Mouse (Mus musculus) forebrain, embryonic 14.5 days (tissue): ENCODE data around the gene Mcm7. TPM values are rescaled to one million over a fixed set of nuclear protein-coding genes. Genes with fewer than 3 reads are reported as not detected.

Source experiments
- ATAC-seq: fragments of 200-750 bp; cut with Nextera tagmentation; 2 replicates; pipeline ENCODE4 v1.8.0; 2017; ENCODE audit warnings: mild to moderate bottlenecking, moderate library complexity
- DNase-seq: peaks from one replicate; pipeline ENCODE4 v3.0.0-alpha.2; 2015; ENCODE audit warnings: low spot score
- H3K27ac ChIP-seq: fragments of 300-500 bp; sonication (generic); 2 replicates; pipeline ENCODE4 v1.5.1; 2014; ENCODE audit warnings: low read depth, mild to moderate bottlenecking, control low read depth, low read length, moderate library complexity
- H3K27me3 ChIP-seq: fragments of 300-500 bp; sonication (generic); replicated peaks from 2 replicates; pipeline ENCODE4 v1.6.1; 2014; ENCODE audit warnings: low read length, control low read depth, mixed read lengths; ENCODE audit not compliant: control insufficient read depth, insufficient read depth
- H3K36me3 ChIP-seq: fragments of 300-500 bp; sonication (generic); 2 replicates; pipeline ENCODE4 v1.6.1; 2014; ENCODE audit warnings: low read length, control low read depth; ENCODE audit not compliant: control insufficient read depth, insufficient read depth
- H3K4me1 ChIP-seq: fragments of 300-500 bp; sonication (generic); 2 replicates; pipeline ENCODE4 v1.6.1; 2014; ENCODE audit warnings: antibody characterized with exemption, low read length, control low read depth; ENCODE audit not compliant: control insufficient read depth, insufficient read depth
- H3K4me2 ChIP-seq: fragments of 300-500 bp; sonication (generic); 2 replicates; pipeline ENCODE4 v1.6.1; 2014; ENCODE audit warnings: mild to moderate bottlenecking, control low read depth, low read length
- H3K4me3 ChIP-seq: fragments of 300-500 bp; sonication (generic); 2 replicates; pipeline ENCODE4 v1.5.1; 2014; ENCODE audit warnings: low read depth, low read length, control low read depth
- H3K9ac ChIP-seq: fragments of 300-500 bp; sonication (generic); 2 replicates; pipeline ENCODE4 v1.6.1; 2014; ENCODE audit warnings: mild to moderate bottlenecking, low read length, control low read depth, moderate library complexity
- H3K9me3 ChIP-seq: fragments of 300-500 bp; sonication (generic); replicated peaks from 2 replicates; pipeline ENCODE4 v1.6.1; 2016; ENCODE audit warnings: low read length, control low read depth, mixed read lengths; ENCODE audit not compliant: control insufficient read depth
- WGBS: fragments of 180-500 bp; shearing (Covaris S2); extraction: QIAGEN DNeasy Blood & Tissue Kit; methylation state at CpG from one replicate; pipeline ENCODE4 v1.1.7; 2014; 5-methylcytosine and 5-hydroxymethylcytosine counted together
- microRNA counts: library from miRNA; unstranded; fragments of <30 nt; microRNA quantifications from one replicate; lab custom pipeline; 2016
- microRNA-seq: library from miRNA; unstranded; fragments of <30 nt; microRNA quantifications from one replicate; pipeline ENCODE4, GENCODE M21; 2016
- polyA plus RNA-seq: library from polyadenylated mRNA; unstranded; fragments of >200 nt; fragmentation: Nextera tagmentation; extraction: Ambion mirVana; gene quantifications from 2 replicates; pipeline ENCODE4 v1.2.1, GENCODE M21; 2014

Mcm7 gene
- polyA plus RNA-seq, 1 experiment from 2014 or later: 181 TPM

DNA sequence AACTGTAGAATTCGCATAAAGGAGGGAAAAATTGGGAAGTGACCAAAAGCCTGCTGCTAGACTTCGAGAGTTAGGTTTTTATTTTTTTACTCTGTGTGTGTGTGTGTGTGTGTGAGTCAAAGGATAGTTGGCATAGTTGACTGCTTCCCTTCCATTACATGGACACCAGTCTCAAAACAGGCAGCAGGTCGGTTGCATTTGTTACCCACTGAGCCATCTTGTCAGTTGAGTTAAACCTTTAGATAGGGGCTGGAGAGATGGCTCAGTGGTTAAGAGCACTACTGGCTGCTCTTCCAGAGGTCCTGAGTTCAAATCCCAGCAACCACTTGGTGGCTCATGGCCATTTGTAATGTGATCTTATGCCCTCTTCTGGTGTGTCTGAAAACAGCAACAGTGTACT lies 54.2 kb downstream of the Mcm7 start:
- H3K27ac ChIP-seq: no peak overlapping the region
- ATAC-seq: no peak
- peak overlapping the region; percentile 61 for H3K4me3 ChIP-seq

GRCm38 (mm10) chr5:138117199-138118015 lies 54.8 kb downstream of the Mcm7 start:
- H3K9me3 ChIP-seq: no peaks in the 10 kb centered on the region
- ATAC-seq: no peak; the same call in 1 of the 2 replicates
- WGBS: 7% methylated on average over 16 of the region's 16 CpGs
- H3K4me2 ChIP-seq: peak overlapping the region; percentile 66
- peak overlapping the region; percentile 80 for H3K9ac ChIP-seq
- H3K4me3 ChIP-seq: peak overlapping the region; percentile 61
- peaks cover 17% of the 10 kb centered on the region for H3K36me3 ChIP-seq
- peak overlapping the region; percentile 91 for H3K27ac ChIP-seq
- no peaks in the 10 kb centered on the region for H3K27me3 ChIP-seq
- peak; percentile 11 for DNase-seq
- peaks cover 9% of the 10 kb centered on the region for H3K4me1 ChIP-seq

More for the DNA sequence above, 54.2 kb downstream of the Mcm7 start:
- no peak for DNase-seq
- no peaks in the 10 kb centered on the region for H3K9me3 ChIP-seq
- H3K36me3 ChIP-seq: peaks cover 20% of the 10 kb centered on the region
- WGBS: 77% methylated on average over 3 of the region's 3 CpGs
- peak overlapping the region; percentile 66 for H3K4me2 ChIP-seq
- H3K4me1 ChIP-seq: peaks cover 9% of the 10 kb centered on the region
- H3K9ac ChIP-seq: peak overlapping the region; percentile 80
- no peaks in the 10 kb centered on the region for H3K27me3 ChIP-seq

DNA sequence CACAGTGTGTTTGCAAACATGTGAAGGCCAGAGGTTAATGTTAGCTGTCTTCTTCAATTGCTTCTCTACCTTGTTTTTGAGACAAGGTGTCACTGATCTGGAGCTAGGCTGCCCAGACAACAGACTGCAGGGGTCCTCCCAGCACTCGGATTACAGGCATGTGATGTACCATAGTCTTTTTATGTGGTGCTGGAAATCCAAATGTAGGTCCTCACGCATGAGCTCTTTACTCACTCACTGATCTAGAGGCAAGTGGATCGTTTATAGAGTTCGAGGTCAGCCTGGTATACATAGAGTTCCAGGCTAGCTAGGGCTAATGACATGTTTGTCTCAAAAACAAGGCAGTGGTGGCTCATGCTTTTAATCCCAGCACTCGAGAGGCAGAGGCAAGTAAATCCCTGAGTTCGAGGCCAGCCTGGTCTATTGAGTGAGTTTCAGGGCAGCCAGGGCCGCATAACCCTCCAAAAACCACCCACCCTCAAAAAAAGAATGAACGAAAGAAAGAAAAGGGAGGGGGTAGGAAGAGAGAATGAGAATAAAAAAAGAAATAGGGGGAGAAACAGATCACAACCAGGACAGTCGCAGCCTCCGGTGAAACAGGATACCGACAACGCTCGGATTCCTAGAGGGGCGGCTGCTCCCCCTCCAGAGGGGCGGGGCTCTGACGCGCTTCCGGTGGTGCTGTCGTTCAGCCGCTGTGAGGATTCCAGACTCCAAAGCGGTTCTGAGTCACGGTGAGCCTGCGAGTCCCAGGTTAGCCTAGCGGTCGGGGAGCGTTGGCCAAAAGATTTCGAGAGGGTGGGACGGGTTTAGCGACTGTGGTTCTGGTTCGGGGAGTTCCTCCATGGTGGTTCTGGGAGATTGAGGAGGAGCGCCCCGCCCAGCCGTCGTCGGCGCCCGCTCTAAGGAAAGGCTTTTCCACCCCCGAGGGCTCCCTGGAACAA lies 55.7 kb downstream of the Mcm7 start, which contains the start of gene Zscan21:
Gene Zscan21, plus strand, starts transcription at position 649 of the 944 bp plus-strand sequence.
- H3K27me3 ChIP-seq: no peaks in the 10 kb centered on the region
- peaks cover 15% of the 10 kb centered on the region for H3K36me3 ChIP-seq
- DNase-seq (peak; percentile 96), ATAC-seq (peak; percentile 98)
- H3K4me2 ChIP-seq: peak within 1 kb of the TSS; percentile 66
- peak within 1 kb of the TSS; percentile 61 for H3K4me3 ChIP-seq
- peak within 1 kb of the TSS; percentile 91 for H3K27ac ChIP-seq
- H3K4me1 ChIP-seq: peaks cover 9% of the 10 kb centered on the region
- no peaks in the 10 kb centered on the region for H3K9me3 ChIP-seq
- 6% methylated on average over 38 of the region's 38 CpGs for WGBS
- H3K9ac ChIP-seq: peak within 1 kb of the TSS; percentile 80

MicroRNAs encoded within 50 kb of the gene (microRNA counts, 519-probe panel; counts per million panel counts)
- 5,858 counts per million, percentile 88 among the panel's probes with 10 or more counts for microRNA mmu-miR-106b (lab: Ali Mortazavi, UCI)
- microRNA mmu-miR-25 (lab: Ali Mortazavi, UCI): 6,247 counts per million, percentile 92 among the panel's probes with 10 or more counts
- 5,731 counts per million, percentile 87 among the panel's probes with 10 or more counts for microRNA mmu-miR-93 (lab: Ali Mortazavi, UCI)

Small RNA genes within 50 kb of the gene (microRNA-seq; reads per million reads assigned to microRNA genes)
- gene Mir106b: 8,313 reads per million, percentile 96 among the genes with 10 or more reads in this experiment
- gene Mir25: 639 reads per million, percentile 78 among the genes with 10 or more reads in this experiment
- gene Mir93: 11,598 reads per million, percentile 97 among the genes with 10 or more reads in this experiment

Other genes starting within 250 kb of the Mcm7 start
- 0.07 and 0.08 TPM in 2 replicates for gene Gjc3, start 209.3 kb downstream of the Mcm7 start, polyA plus RNA-seq
- not detected in 2 replicates for gene Azgp1, start 190.9 kb downstream of the Mcm7 start, polyA plus RNA-seq
- not detected in 2 replicates for gene Smok3a, start 151.2 kb downstream of the Mcm7 start, polyA plus RNA-seq
- gene Smok3b, start 151.0 kb downstream of the Mcm7 start, polyA plus RNA-seq: not detected in 2 replicates
- not detected in 2 replicates for gene Smok3c, start 119.2 kb downstream of the Mcm7 start, polyA plus RNA-seq
- gene Zkscan1, start 87.3 kb downstream of the Mcm7 start, polyA plus RNA-seq: 32.6 and 36.6 TPM in 2 replicates
- 137 and 147 TPM in 2 replicates for gene Zscan21, start 55.5 kb downstream of the Mcm7 start, polyA plus RNA-seq
- gene Zfp113, start 16.7 kb downstream of the Mcm7 start, polyA plus RNA-seq: 21.8 and 24.3 TPM in 2 replicates
- gene Cops6, start 11.4 kb downstream of the Mcm7 start, polyA plus RNA-seq: 249 and 270 TPM in 2 replicates
- gene Ap4m1, start 420 bp downstream of the Mcm7 start, polyA plus RNA-seq: 16.4 and 17.0 TPM in 2 replicates
- 95.4 and 96.5 TPM in 2 replicates for gene Taf6, start 15.0 kb upstream of the Mcm7 start, polyA plus RNA-seq
- 36.4 and 37.1 TPM in 2 replicates for gene Cnpy4, start 15.1 kb upstream of the Mcm7 start, polyA plus RNA-seq
- gene Mblac1, start 21.9 kb upstream of the Mcm7 start, polyA plus RNA-seq: 11.9 and 13.1 TPM in 2 replicates
- not detected in 2 replicates for gene Nxpe5, start 53.5 kb upstream of the Mcm7 start, polyA plus RNA-seq
- 73.7 and 88.2 TPM in 2 replicates for gene Lamtor4, start 83.1 kb upstream of the Mcm7 start, polyA plus RNA-seq
- 8.9 and 9.8 TPM in 2 replicates for gene BC037034, start 91.6 kb upstream of the Mcm7 start, polyA plus RNA-seq
- 1.3 and 1.8 TPM in 2 replicates for gene Gal3st4, start 100.4 kb upstream of the Mcm7 start, polyA plus RNA-seq
- gene Gm43720, start 107.5 kb upstream of the Mcm7 start, polyA plus RNA-seq: 0.09 TPM in 1 of 2 replicates, not detected in the other
- gene Gpc2, start 107.6 kb upstream of the Mcm7 start, polyA plus RNA-seq: 34.9 and 37.8 TPM in 2 replicates
- gene Stag3, start 107.8 kb upstream of the Mcm7 start, polyA plus RNA-seq: 2.3 and 4.0 TPM in 2 replicates
- gene Pvrig, start 169.5 kb upstream of the Mcm7 start, polyA plus RNA-seq: not detected in 2 replicates